Mouse (Mus musculus) monocyte, adult 5-6 weeks (primary cell): Measurements from ENCODE around the gene Scamp3. TPM values are rescaled to one million over a fixed set of nuclear protein-coding genes. Genes with fewer than 3 reads are reported as not detected.
"Not testable (repeated sequence)": the region's sequence is repeated elsewhere in the genome, so short reads cannot be mapped to it uniquely, and the experiment has no call there.

Source experiments
- ATAC-seq: fragments of 153-309, 156-312 bp; replicated peaks from 2 replicates; pipeline ENCODE4 v1.8.0; 2017; ENCODE audit warnings: mild to moderate bottlenecking; ENCODE audit not compliant: low TSS enrichment, insufficient number of reproducible peaks, severe bottlenecking, poor library complexity, low FRiP score
- total RNA-seq: library from RNA; stranded (forward); fragments of 200-1000, 200-491, 200-594 nt; gene quantifications from 3 replicates; pipeline ENCODE4 v1.2.3, GENCODE M21; 2017

Scamp3 gene
- total RNA-seq, 1 experiment from 2014 or later, result 23.2 TPM

GRCm38 (mm10) chr3:89161207-89161606, 16.1 kb upstream of the Scamp3 start:
- ATAC-seq, result not testable (repeated sequence)

GRCm38 (mm10) chr3:89161786-89162185, 15.5 kb upstream of the Scamp3 start:
- ATAC-seq, result no peak

- ATAC-seq, result no peak
These were observed 14.2 kb upstream of the Scamp3 start for GRCm38 (mm10) chr3:89163123-89163522.

GRCm38 (mm10) chr3:89163643-89164245, 13.5 kb upstream of the Scamp3 start:
- no peak for ATAC-seq

GRCm38 (mm10) chr3:89164506-89165267, 12.6 kb upstream of the Scamp3 start, which contains the start of gene Clk2:
Clk2 (plus strand) TSS chr3:89164795.
- ATAC-seq, result peak; percentile 91

GRCm38 (mm10) chr3:89165268-89165870, 11.9 kb upstream of the Scamp3 start:
- ATAC-seq, result no peak

GRCm38 (mm10) chr3:89166945-89167344, 10.3 kb upstream of the Scamp3 start:
- no peak for ATAC-seq

- no peak for ATAC-seq
These were observed 2.4 kb upstream of the Scamp3 start for GRCm38 (mm10) chr3:89174844-89175243.

- ATAC-seq, result no peak
These were observed 1.7 kb upstream of the Scamp3 start for GRCm38 (mm10) chr3:89175544-89175943.

- ATAC-seq, result no peak
These were observed 852 bp upstream of the Scamp3 start for GRCm38 (mm10) chr3:89176421-89176820.

GRCm38 (mm10) chr3:89178107-89178385, 773 bp downstream of the Scamp3 start:
- ATAC-seq, result no peak

- no peak for ATAC-seq
These were observed 1.8 kb downstream of the Scamp3 start for GRCm38 (mm10) chr3:89179056-89179455.

- ATAC-seq, result no peak
These were observed 4.7 kb downstream of the Scamp3 start for GRCm38 (mm10) chr3:89181749-89182500.

- ATAC-seq, result no peak
These were observed 5.3 kb downstream of the Scamp3 start for GRCm38 (mm10) chr3:89182531-89183057.

- peak; percentile 72 for ATAC-seq
These were observed 6.0 kb downstream of the Scamp3 start, which contains the start of gene Fam189b for GRCm38 (mm10) chr3:89183058-89183958. Fam189b (plus strand) TSS chr3:89183143.

- no peak for ATAC-seq
These were observed 6.7 kb downstream of the Scamp3 start for GRCm38 (mm10) chr3:89183959-89184315.

- ATAC-seq, result no peak
These were observed 9.9 kb downstream of the Scamp3 start for GRCm38 (mm10) chr3:89187197-89187596.
